Mouse (Mus musculus) urinary bladder, postnatal 10 days (tissue): ENCODE measurements around the gene Bcan.

Experiments used
- DNase-seq: peaks from one replicate; pipeline ENCODE4 v3.0.0; 2022; ENCODE audit warnings: low spot score

The Bcan gene

DNA sequence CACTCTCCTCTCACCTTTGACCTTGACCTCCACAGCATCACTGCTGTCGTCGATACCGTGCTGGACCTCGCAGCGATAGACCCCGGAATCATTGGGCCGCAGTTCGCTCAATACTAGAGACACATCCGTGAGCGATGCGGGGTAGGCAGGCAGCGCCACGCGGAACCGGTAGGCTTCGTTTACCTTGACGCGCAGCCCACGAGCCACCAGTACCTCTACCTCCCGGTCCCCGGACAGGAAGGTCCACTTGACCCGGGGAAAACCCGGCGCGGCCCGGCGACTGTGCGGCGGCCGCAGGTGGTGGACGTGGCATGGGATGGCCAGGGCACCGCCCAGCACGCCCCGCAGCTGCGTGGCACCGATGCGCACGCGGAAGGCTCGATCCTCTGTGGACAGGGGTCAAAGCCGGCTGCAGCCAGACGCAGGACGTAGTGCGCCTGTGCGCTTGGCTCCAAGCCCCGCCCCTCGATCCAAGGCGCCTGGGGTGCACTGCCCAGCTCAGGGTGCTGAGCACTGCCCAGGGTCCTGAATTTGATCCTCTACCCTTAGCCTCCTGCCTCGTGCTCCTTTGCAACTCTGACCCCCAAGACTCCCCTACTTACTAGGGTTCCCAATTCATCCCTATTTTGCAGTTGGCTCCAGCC, 2.9 kb downstream of the Bcan start:
- no peak for DNase-seq

DNA sequence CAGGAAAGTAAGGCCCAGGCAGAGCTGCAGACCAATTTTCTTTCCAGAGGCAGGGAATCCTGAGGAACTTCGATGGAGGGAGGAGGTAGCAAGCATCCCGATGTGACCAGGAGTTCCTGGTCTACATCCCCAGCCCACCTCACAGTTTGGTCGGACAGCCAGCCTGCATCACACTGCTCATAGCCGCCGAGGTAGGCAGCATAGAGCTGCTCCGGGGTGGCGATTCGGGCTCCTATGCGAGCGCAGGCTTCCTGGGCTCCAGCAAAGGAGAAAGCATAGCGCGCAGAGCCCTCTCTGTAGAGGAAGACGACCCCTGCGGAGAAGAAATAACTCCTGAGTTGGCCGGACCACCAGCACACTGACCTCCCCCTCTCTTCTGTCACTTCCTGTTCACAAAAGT, 3.6 kb downstream of the Bcan start:
- DNase-seq, result no peak

DNA sequence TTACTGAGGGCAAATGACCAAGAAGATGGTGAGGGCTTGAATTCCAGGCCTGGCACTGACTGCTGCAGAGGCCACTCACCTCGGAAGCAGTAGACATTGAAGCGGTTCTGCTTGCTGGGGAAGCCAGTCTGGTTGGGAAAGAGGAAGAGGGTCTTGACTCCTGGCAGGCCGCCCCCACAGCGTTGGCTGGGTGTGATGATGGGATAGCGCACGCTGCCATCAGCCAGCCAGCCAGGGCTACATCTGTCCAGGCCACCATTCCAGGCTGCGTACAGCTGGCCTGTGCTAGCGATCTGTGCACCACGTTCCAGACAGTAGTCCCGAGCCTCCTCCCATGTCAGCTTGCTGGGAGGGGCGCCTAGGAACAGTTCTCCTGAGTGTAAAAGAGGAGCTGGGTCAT, 4.7 kb downstream of the Bcan start:
- DNase-seq, result no peak

DNA sequence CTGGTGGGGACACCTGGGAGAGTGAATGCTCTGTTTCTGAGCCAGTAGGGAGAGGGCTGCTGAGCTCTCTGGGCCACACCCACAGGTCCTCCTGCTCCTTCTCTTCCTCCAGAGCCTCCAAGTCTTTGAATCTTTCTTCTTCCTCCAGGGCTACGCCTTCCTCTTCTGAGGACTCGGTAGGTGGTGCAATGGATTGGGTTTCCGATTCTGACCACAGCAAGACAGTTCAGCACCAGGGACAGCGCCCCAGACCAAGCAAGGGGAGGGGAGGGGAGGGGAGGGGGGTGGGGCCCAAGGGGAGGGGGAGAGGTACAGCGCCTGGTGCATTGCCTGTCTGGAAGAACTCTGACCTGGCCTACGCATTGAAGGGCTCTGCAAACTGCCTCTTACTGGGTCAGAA, 6.6 kb downstream of the Bcan start:
- no peak for DNase-seq

DNA sequence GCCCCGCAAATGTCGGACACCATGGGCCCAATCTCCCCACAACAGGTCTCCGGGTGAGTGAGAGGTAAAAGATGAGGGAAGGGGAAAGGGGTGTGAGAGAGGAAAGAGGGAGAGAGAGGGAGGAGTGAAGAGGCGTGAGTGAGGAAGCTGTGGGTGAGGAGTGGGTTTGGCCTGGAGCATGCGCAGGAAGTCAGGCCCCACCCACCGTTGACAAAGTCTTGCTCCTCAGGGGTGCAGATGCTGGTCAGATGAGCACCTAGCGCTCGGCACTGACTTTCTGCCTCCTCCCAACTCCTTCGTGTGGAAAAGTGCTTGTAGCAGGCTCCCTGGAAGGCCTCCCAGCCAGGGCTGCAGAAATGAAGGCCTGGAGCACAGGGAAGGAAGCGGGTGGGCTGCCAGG, 10.1 kb downstream of the Bcan start:
- DNase-seq, result no peak

DNA sequence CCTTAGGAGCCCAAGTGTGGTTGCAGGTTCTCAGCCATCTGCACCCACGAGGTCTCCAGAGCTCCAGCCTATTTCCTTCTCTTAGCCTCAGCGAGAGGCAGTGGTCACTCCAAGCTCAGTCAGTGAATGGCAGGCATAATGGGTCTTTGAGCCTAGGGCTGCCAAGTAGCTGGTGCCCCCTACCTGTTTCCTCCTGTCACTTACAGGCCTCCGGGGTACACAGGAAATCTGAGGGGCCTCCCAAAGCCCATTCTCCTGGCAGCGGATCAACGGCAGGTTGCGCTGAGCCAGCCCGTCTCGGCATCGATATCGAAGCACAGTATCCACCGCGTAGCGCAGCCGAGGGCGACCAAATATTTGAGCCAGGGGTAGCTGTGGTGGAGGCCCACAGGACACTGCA, 12.0 kb downstream of the Bcan start:
- DNase-seq, result no peak

DNA sequence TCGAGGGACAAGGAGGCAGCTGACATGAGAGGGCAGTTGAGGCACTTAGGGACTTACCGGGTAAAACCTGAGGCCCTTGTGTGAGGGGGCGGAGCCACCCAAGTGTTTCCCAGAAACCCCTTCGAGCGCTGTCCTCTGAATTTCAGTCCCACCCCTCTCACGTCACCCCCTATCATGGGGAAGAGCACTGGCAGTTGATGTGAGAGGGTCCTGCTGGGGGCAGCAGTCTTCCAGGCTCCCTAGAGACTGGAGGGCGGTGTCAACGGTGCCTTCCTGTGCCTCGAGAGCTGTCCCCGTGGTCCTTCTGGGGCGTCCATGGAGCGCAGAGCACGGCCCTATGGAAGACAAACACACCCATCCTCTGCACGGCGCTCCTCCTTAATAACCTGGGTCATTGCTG, 12.4 kb downstream of the Bcan start:
- no peak for DNase-seq

DNA sequence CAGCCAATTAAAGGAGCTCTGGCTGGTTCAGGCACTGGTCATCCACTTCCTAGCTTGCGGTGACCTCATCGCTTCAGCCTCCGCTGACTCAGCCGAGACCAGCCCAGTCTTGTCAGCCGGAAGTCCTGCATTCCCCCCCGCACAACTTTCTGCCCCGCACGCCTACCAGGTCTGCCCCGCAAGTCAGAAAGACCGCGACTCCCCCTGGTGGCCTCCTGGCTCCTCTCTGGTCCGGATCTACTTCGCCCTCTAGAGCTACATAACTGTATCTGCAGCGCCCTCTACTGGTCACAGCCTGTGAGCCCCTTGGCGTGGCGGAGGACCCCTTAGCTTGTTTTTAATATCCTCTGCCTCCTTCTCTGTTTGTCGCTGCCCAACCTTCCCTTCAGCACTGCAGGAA, 13.2 kb downstream of the Bcan start:
- DNase-seq, result peak; percentile 94

DNA sequence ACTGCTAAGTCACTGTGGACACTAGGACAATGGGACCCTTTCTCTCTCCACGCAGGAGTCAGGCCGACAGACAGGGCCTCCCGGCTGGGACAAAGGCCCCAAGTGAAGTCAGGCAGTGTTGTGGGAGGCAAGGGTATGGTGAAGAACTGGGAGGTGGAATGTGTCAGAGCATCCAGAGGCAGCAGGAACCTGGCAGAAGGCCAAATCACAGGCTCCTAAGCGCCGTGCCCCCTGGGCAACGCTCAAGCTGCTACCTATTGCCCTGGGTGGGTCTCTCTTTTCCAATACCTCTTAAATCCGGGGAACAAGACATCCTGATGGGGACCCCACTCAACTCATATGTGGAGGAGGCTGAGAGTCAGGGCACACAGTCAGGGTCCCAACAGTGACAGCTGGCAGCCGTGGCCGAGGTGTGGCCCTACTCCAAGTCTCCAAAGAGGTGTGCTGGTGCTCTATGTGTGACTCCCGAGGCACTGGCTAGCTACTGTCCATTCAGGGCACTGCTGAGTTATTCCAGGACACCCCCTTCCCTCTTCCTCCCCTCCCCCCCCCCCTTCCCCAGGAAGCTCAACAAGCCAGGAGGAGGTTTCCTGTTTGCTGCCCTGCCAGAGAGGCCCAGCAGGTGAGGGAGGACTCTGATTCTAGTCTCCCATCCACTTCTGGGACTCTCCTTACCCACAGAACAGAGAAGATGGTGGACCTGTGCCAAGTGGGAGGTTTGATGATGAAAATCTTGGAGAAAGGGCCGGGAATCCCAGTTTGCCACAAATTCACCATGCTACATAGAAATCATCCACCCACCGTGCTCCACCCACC, 14.3 kb downstream of the Bcan start:
- DNase-seq, result no peak

DNA sequence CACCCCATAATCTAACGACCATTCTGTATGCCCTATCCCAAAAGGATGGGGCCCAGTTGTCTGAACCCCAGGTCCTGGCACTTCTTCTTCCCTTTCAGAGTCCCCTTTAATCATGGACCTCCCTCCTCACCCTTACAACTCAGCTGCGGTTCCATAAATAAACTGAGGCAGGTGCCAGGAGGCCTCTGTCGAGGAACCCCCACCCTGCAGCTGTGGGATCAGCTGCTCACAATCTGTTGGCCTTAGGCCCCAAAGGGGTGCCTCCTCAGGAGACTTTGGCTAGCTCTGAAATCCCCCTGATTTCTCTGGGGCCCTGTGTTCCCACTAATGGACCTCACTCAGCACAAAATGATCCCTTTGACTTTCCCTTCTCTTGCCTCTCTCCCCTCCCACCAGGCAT, 15.9 kb downstream of the Bcan start:
- DNase-seq, result no peak

DNA sequence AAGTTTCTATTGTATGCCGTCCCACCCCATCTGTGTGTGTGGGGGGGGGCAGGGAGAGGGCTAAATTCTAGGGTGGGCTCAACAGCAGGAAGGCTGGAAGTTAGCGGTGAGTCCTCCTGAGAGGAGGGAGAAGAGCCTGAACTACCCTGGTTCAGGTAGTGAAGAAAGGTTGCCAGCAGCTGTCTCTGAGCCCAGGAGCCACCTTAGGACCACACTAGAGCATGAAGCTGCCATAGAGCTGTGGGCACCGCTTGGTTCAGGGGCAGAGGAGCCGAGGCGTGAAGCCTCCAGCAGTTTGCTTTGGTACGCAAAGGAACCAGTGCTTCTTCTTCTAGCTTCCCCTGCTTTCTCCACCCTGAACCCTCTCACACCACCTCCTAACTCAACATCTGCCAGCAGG, 16.4 kb downstream of the Bcan start:
- DNase-seq, result no peak

DNA sequence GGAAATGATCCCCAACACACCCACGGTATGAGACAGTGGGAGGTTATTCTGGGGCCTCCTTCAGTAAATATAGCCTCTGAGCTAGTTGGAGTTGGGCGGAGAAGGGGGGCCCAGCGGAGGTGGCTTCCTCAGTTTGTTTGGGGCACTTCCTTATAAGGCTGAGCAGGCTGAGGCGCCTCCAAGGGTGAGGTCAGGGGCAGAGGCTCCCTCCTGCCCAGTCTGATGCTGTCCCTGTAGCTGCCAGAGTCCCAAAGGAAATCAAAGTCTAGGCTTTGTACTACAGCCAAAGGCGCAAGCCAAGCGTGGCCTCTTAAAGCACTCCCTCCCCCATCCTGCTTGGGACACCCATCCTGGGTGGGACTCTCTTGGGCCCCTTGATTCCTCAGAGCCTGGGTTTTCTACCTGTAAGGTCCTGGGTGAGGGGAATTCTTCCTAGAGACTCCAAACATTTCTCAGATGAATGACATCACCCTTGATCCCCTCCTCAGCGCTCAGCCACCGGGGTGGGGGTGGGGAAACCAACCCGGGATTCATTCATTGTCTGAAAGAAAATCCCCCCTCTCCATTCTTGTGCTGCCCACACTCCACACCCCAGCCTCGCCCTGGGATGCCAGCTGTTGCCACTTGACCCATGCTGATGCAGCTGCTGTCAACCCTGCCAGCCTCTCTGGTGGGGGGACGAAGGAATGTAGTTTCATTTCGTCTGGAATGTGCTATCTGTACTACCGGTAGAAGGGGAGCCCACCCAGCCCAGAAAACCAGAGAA, 17.0 kb downstream of the Bcan start:
- DNase-seq, result no peak

DNA sequence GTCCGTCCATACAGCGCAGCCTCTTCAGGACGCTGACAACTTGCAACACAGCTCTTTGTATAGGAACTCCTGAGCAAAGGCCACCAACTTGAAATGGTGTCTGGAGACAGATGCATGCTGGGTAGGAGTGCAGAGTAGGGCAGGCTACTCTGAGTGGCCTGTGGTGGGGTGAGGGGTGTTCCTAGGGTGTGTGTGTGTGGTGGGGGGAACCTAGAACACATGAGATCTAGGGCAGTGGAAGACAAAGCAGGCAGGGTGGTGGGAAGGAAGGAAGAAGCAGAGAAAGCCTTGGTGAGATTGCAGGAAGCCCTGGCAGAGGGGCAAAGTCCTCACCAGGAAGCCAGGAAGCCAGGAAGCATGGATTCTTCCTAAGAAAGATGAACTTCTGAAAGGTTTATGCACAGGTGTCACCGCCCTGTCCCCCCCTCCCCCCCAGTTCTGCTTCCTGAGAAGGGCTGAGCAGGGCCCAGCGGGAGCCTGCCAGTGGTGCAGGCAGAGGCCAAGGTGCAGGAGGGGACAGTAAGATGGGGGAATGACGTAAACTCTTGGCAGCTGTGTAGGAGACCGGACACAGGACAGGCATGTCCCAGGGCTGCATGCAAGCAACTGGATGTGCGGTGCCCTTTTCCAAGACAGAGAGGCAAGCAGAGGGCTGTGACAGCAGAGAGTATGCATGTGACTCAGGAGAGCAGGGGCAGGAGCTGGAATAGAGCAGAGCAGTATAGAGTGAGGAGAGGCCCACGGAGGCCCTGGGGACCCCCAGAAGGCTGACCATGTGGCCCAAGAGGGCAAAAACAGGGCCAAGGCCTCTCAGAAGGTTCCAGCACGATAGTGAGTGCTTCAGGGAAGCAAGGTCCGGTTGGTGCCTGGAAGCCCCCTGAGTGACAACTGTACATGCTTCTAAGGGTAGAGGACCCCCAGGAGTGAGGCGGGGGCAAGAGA, 17.9 kb downstream of the Bcan start:
- no peak for DNase-seq

DNA sequence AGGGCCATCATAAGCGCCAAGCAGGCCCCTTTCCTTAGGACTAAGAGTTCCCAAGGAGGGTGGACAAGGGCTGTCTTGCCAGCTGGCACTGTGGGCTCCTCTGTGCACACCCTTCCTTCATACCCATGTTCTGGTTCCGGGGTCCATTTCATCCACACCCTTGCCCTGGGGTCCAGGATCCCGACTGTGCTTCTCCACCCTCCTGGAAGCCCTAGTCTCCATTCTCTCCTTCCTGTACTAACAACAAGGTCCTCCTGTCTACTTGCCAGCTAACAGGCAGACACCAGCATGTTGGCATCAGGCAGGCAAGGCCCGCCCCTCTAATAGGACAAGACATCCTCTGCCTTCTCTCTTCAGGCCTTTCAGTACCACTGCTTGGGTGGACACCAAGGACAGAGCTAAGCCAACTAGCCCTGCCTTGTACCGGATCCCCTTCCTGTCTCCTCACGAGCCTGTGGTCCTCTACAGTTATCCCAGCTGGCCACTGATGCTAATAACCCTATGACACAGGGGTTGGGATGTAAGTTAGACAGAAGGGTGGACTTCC, 18.7 kb downstream of the Bcan start:
- no peak for DNase-seq

DNA sequence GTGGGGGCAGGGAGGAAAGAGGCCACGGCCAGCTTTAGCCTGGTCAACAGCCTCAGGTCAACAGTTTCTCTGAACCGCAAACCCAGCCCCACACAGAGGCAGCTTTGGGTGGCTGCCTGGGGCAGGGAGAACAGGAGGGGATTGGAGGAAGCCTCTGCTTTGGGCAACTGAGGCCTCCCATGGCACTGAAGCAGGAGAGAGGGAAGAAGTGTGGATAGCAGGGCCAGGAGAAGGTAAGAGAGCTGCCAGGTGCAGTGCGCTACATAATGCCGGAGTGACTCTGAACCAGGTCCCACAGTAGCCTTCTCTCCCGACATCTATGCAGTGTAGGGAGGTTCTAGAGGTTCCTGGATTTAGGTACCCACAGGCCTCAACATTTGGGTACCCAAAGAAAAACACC, 19.3 kb downstream of the Bcan start:
- DNase-seq, result no peak

DNA sequence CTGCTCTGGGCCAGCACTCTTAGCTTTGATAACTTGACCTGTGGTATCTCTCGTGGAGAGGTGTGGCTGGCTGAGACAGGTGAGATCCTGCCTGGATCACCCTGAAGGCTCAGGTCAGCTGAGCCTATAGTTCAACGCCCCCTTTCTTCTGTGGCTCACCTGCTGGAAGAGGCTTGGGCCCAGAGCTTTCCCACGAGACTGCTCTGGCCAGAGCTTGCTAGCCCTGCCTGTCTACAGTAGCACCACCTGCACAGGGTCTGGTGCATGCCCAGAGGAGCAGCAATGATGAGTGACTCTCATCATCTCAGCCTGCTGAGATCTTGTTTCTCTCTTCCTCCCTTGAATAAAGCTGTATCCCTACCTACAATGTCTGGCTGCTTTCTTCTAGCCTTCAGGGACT, 19.9 kb downstream of the Bcan start:
- no peak for DNase-seq

DNA sequence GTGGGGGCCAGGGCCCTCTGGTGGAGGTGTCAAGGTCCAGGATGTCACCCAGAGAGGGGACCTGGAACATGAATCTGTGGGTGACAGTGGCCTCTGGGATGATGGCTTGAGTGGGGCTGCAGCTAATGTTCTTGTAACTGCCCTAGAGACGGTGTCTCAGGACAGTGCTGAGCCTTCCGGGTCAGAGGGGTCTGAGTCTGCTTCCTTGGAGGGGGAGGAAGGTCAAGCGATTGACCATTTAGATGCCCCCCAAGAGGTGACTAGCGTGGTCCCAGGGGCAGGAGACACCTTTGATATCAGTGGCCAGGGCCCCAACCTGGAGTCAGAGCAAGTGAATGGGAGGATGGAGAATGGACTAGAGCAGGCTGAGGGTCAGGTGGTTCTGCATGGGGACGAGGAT, 20.5 kb downstream of the Bcan start:
- no peak for DNase-seq

DNA sequence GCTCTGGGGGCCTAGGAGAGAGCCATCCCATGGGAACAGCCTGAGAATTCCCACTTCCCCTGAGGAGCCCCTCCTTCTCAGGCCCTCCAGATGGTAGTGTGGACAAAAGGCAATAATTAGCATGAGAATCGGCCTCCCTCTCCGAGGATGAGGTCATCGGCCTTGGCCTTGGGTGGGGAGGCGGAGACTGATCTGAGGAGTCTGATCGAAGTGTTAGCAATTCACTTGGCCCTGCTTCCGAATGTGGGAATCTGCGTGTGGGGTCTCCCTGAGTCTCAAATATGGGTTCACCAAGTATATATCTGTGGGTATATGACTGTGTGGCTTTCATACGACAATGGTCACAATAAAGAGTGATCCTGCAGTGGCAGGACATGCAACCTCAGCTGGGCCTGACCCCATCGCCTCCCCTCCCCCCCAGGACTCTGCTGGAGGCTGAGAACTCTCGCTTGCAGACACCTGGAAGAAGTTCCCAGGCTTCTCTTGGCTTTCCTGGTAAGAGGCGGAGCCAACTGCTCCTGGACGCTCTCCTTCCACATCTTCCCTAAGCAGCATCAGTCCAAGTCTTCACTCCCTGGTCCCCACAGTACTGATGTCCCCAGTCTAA, 25.5 kb downstream of the Bcan start:
- no peak for DNase-seq

DNA sequence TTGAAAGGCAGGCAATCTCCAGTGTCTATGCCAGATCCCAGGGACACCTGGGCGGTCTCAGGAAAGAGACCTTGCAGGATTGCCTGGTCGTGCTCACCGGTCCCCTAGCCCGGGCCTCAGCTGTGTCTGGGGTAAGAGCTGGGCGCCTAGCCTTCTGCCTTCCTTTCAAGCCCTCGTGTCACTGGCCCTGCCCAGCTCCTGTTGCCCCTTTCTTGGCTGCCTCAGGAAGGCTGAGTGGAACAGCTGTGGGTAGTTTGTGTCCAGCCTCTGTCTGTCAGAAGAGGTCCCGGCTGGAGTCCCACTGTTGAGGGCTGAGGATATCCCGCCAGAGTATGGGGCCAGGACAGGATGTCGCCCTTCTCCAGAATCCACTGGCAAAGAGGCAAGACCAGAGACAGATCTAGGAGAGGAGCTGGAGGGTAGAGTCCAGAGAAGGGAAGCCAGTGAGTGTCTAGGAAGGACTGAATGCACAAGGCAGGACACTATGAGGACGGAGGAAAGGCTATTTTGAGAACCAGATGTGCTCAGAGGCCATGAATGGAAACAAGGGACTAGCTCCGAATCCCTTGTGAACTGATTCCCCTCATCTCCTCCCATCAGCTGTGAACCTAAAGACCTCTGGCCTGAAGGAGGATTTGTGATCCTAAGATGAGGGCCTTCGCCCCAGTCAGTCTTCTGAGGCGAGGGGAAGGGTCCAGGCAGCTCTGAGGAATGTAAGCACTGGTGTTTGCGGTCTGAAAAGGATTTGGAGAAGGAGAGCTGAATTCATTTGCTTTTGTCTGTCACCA, 26.2 kb downstream of the Bcan start:
- no peak for DNase-seq

DNA sequence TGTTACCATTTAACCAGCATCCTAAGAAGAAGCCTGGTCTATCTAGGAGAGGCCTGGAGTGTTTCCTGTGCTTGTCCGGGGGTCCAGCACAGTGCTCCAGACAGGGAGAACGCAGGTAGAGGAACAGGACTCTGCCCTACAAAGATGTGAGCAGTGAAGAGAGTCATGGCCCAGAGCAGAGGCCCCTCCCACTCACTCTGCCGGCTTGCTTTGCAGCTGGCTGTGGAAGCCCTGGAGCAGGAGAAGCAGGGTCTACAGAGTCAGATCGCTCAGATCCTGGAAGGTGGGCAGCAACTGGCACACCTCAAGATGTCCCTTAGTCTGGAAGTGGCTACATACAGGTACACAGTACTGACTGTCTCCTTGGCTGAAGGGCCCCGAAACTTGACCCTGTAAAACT, 27.3 kb downstream of the Bcan start:
- no peak for DNase-seq
